Mouse (Mus musculus) liver, adult 2 months (tissue): ENCODE results near the gene Csf3r.

ENCODE experiments used
- CTCF ChIP-seq: fragments of 200-500 bp; IDR thresholded peaks from 2 replicates; pipeline ENCODE4 v1.5.1; 2011; ENCODE audit warnings: low read depth, low read length, control low read depth
- POLR2A ChIP-seq: fragments of 200-500 bp; IDR thresholded peaks from 2 replicates; pipeline ENCODE4 v1.6.1; 2011; ENCODE audit warnings: low read length, control low read depth; ENCODE audit not compliant: insufficient read depth; ENCODE audit errors: extremely low read depth

DNA sequence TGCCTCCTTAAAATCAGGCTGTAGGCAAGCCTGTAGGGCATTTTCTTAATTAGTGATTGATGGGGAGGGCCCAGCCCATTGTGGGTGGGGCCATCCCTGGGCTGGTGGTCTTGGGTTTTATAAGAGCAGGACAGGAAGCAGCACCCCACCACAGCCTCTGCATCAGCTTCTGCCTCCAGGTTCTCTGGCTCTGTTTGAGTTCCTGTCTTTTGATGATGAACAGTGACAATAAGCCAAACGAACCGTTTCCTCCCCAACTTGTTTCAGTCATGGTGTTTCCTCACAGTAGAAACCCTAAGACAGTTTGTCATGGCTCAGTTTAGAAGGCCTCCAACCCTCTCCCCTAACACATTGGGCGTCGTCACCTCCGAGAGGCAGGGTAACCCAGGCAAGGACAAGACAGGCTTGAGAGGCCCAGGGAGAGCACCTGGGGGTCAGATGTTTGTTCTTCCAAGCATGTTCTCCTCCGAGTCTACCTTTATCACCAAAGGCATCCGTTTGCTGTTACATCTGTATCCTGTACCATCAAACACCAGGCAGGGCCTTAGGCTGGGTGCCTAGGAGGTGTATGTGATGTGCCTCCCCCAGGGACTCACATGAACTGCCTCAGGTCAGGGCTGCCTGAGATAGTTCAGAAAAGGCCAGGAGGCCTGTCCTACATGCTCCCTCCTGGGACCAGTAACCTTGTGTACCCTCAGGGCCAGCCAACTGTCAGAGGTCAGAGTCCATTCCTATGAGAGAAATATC lies 65.9 kb downstream of the Csf3r start:
- no peak for TF ChIP-seq CTCF
- no peak for TF ChIP-seq POLR2A
